Mouse (Mus musculus) kidney, adult 2 months (tissue): Measurements from ENCODE around the gene Coro1b. TPM values are rescaled to one million over a fixed set of nuclear protein-coding genes. Genes with fewer than 3 reads are reported as not detected.

ENCODE experiments used
- DNase-seq: peaks from one replicate; pipeline ENCODE4 v3.0.0; 2021
- H3K27ac ChIP-seq: fragments of 200-500 bp; 2 replicates; pipeline ENCODE4 v1.5.1; 2012; ENCODE audit warnings: low read depth, low read length, control low read depth, inconsistent platforms; ENCODE audit not compliant: insufficient read depth
- H3K27me3 ChIP-seq: fragments of 200-500 bp; replicated peaks from 2 replicates; pipeline ENCODE4 v1.6.1; 2012; ENCODE audit warnings: mild to moderate bottlenecking, moderate library complexity, low read length, inconsistent platforms; ENCODE audit not compliant: control insufficient read depth, insufficient read depth
- H3K36me3 ChIP-seq: fragments of 200-500 bp; 2 replicates; pipeline ENCODE4 v1.6.1; 2012; ENCODE audit warnings: mild to moderate bottlenecking, moderate library complexity, low read length, inconsistent platforms; ENCODE audit not compliant: control insufficient read depth, insufficient read depth
- H3K4me1 ChIP-seq: fragments of 200-500 bp; 2 replicates; pipeline ENCODE4 v1.6.1; 2011; ENCODE audit warnings: low read length; ENCODE audit not compliant: control insufficient read depth, insufficient read depth
- H3K4me3 ChIP-seq: fragments of 200-500 bp; 2 replicates; pipeline ENCODE4 v1.5.1; 2011; ENCODE audit warnings: mild to moderate bottlenecking, low read depth, low read length, control low read depth; ENCODE audit not compliant: insufficient read depth
- CTCF ChIP-seq: fragments of 200-500 bp; conservative IDR thresholded peaks from 2 replicates; pipeline ENCODE4 v1.5.1; 2011; ENCODE audit warnings: low read depth, mild to moderate bottlenecking, control low read depth, low read length, moderate library complexity, mixed read lengths; ENCODE audit not compliant: insufficient read depth, insufficient read length
- POLR2A ChIP-seq: fragments of 200-500 bp; IDR thresholded peaks from one replicate; pipeline ENCODE4 v1.6.1; 2011; ENCODE audit warnings: low read depth, low read length, control low read depth
- WGBS: fragments of 180-500 bp; shearing (Covaris S2); methylation state at CpG from one replicate; pipeline ENCODE4 v1.1.7; 2018; 5-methylcytosine and 5-hydroxymethylcytosine counted together
- polyA plus RNA-seq: library from polyadenylated mRNA; depleted of rRNA; stranded (reverse); fragments of >200 nt; gene quantifications from 2 replicates; pipeline ENCODE4 v1.2.3, GENCODE M21; 2012

The Coro1b gene
- polyA plus RNA-seq, 1 experiment = 176 TPM

- Histone ChIP-seq H3K27ac (no peak overlapping the region), H3K36me3 (no peaks in the 10 kb centered on the region), H3K4me3 (no peak overlapping the region), H3K27me3 (no peaks in the 10 kb centered on the region), H3K4me1 (peaks cover 13% of the 10 kb centered on the region)
- TF ChIP-seq CTCF (no peak), POLR2A (no peak)
- DNase-seq = peak; percentile 42
- WGBS = 73% methylated on average over 16 of the region's 16 CpGs
These were observed 3.6 kb upstream of the Coro1b start for GRCm38 (mm10) chr19:4144550-4145498.

DNA sequence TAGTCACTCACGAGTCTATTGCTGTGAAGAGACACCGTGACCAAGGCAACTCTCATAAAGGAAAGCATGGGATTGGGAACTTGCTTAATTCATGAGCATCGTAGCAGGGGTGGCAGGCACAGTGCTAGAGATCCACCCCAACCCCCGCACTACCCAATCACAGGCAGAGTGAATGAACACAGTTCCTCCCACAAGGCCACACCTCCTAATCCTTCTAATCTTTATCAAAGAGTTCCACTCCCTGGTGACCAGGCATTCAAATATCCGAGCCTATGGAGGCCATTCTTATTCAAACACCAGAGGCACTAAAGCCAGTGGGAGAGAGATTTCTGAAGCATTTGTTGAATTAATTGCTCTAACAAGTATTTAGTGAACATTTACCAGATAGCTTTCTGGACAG is 2.5 kb upstream of the Coro1b start:
- Histone ChIP-seq H3K36me3 (no peaks in the 10 kb centered on the region), H3K4me1 (peaks cover 15% of the 10 kb centered on the region), H3K27ac (no peak overlapping the region), H3K27me3 (no peaks in the 10 kb centered on the region), H3K4me3 (no peak overlapping the region)
- no peak for DNase-seq
- TF ChIP-seq POLR2A = no peak
- no peak for TF ChIP-seq CTCF
- 97% methylated on average over 5 of the region's 5 CpGs for WGBS

DNA sequence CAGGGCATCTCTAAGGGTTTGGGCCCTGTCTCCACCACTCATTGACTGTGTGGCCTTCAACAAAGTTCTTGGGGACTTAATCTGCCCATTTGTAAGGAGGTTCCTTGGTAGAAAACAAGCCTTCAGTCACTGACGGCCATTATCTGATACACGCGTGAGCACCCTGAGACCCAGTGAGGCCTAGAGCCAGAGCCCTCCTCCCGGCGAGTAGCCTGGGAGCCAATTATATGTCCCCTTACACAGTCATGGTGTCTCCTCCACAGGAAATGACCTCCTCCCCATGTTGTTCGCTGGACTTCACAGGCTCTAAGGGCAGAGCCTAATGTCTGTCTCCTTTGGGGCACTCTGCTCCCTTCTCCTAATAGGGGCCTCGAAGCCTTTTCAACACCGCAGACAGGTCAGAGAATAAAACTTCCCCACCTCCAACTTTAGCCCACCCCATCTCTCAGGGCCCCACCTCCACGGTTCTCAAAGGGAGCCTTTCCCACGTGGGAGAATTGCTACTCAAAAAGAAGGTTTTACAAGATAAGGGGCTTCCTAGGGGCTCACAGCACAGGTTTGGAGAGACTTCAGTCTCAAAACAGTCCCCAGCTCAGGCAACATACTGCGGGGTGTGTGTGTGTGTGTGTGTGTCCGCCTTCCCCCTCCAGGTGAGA is 1.9 kb upstream of the Coro1b start:
- peaks cover 15% of the 10 kb centered on the region for H3K4me1 ChIP-seq
- no peak overlapping the region for H3K27ac ChIP-seq
- WGBS = 81% methylated on average over 12 of the region's 12 CpGs

DNA sequence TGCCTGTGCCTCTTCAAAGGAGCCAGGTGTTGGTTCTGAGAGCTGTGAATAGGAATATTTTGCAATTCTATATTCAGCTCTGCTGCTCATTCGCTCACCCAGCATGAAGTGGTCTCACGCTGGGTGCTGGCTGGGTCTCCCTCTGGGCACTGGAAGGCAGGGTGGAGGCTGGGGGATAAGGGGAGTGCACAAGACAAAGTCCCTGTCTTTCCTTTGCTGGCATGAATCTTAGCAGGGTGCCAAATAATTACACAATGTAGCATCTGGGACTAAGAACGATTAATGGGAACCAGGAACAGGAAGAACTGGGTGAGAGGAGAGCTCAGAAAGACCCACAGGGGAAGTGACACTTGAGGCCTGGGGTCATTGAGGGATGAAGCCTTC is 1.4 kb upstream of the Coro1b start:
- H3K27ac ChIP-seq = no peak overlapping the region
- DNase-seq = peak; percentile 25
- WGBS = 72% methylated on average over 3 of the region's 3 CpGs

More for the DNA sequence above, 1.9 kb upstream of the Coro1b start:
- Histone ChIP-seq H3K4me3 (no peak overlapping the region), H3K36me3 (no peaks in the 10 kb centered on the region), H3K27me3 (no peaks in the 10 kb centered on the region)
- DNase-seq = no peak
- TF ChIP-seq CTCF = no peak
- TF ChIP-seq POLR2A = no peak

DNA sequence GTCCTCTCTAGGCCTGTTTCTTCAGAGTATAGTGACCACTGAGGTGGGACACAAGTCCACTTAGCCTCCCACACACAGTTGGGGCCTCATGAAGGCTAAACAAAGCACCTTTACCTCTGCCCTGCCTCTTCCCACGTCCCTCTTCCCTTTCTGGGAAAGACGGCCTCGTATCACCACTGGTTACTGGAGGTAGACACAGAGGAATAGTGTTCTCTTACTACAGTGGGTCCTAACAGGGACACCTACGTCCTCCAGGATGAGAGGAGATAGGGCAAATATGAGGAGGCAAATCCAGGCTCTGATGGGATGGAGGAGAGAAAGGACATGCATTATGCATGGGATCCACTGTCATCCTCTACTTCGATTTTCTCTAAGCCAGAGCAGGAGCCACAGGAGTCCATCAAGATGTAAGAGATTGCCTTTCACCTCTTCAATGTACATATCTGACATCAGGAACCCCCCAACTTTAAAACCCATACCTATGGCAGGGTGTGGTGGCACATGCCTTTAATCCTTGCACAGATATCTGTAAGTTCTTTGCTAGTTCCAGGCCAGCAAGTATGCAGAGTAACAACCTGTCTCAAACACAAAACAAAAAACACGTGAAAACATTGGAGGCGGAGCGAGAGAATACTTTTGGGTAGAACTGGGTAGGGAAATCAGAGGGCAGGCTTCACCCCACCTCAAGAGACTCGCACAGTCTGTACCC is 483 bp upstream of the Coro1b start:
- peak overlapping the region; percentile 95; the same call in 1 of the 2 replicates for H3K4me3 ChIP-seq
- peaks cover 15% of the 10 kb centered on the region for H3K4me1 ChIP-seq
- TF ChIP-seq POLR2A (no peak), CTCF (no peak)
- peak overlapping the region; percentile 57 for H3K27ac ChIP-seq
- no peaks in the 10 kb centered on the region for H3K36me3 ChIP-seq
- no peaks in the 10 kb centered on the region for H3K27me3 ChIP-seq
- DNase-seq = no peak
- WGBS = 44% methylated on average over 9 of the region's 9 CpGs

More for the DNA sequence above, 1.4 kb upstream of the Coro1b start:
- Histone ChIP-seq H3K4me1 (peaks cover 15% of the 10 kb centered on the region), H3K27me3 (no peaks in the 10 kb centered on the region), H3K4me3 (no peak overlapping the region), H3K36me3 (no peaks in the 10 kb centered on the region)
- no peak for TF ChIP-seq CTCF

DNA sequence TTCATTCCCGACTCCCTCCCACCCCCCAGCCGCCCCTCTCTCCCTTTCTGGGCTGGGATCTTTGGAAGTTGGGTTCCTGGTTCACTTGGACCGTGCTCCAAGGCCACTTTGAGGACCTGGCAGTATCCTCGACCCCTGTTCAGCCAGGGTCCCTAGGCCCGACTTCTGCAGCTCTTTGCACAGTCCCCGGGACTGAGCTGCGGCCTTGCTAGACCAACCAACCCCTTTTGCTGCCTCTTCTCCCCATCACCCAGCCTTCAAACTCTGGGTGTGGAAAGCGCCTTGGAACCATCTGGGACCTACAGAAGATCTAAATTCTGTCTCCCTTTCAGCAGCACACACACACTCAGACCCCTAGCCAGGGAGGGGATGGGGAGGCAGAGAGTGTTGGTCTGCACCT is 400 bp downstream of the Coro1b start:
- Histone ChIP-seq H3K36me3 (no peaks in the 10 kb centered on the region), H3K27me3 (no peaks in the 10 kb centered on the region), H3K27ac (peak overlapping the region; percentile 47; the same call in 1 of the 2 replicates), H3K4me1 (peaks cover 15% of the 10 kb centered on the region), H3K4me3 (peak overlapping the region; percentile 95)
- TF ChIP-seq POLR2A (no peak), CTCF (no peak)
- no peak for DNase-seq
- 0% methylated on average over 8 of the region's 8 CpGs for WGBS
